Mouse (Mus musculus): Measurements from ENCODE around the gene Nol4l.
A peak's percentile ranks its signal among the peaks of the same experiment; 100 is the strongest.

Gene Nol4l

DNA sequence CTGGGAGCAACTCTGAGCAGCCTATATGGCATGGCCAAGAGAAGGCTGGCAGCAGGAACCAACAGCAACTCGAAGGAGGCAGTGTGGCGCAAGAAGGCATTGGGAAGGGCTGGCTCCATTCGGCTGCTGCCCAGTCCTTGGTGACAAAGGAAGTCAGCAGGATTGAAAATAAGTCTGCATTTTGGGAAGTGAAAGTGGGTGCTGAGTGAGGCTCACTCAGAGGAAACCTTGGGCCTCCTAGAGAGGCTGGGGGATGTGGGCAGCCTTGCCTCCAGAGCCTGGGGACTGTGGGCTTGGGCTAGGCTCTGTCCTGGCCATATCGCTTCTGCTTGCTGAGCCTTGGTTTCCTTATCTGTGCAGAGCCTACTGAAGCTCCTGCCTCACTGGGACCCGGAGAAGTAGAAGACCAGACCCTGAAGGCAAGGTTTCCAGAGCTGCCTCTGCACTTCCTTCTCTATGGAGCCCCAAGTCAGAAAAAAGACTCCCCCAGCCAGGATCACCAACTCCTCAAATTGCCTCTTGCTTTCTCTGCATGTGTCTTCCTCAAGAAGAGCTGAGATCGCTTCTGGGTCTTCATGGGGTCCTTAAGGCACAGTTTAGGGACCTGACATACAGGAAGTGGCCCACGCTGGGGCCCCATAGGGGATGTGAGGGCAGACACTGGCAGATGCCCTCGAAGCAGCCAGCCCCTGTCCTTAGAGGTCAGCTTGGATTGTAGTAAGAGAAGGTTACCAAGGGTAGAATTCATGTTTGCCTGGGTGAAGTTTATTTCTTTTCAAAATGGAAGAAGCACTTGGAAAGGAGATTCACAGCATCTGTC lies 14.3 kb upstream of the Nol4l start:
- no peak for DNase-seq (ENCODE audit: low spot score)

DNA sequence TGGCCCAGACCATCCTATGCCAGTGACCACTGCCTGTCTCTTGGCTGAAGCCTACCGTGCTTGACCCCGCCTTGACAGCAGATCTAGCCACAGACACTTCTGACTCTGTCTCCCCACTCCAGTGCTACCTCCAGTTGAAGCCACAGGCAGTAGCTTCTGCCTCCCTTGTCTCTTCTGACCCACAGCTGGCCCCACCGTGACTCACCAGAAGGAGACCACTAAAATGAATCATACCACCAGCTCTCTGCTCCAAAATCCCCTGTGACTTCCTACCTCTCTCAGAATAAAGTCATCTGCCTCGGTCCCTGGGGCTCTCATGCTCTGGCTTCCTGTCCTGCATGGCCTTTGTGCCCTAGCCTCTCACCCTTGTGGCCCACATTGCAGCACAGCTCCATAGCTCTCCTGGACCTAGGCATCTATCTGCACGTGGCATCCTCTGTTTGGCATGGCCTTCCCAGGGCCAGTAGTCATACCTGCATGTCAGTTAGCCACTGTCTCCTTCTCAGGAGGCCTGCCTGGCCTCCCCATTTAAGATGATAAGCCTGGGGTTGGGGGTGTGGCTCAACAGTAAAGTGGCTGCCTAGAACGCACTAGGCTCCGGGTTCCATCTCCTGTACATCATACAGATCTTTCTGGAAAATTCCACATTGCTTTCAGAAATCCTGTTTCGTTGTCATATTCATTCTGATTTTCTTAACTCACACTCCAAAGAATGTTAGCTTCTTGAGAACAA lies 13.3 kb upstream of the Nol4l start:
- DNase-seq (ENCODE audit: low spot score), result no peak

DNA sequence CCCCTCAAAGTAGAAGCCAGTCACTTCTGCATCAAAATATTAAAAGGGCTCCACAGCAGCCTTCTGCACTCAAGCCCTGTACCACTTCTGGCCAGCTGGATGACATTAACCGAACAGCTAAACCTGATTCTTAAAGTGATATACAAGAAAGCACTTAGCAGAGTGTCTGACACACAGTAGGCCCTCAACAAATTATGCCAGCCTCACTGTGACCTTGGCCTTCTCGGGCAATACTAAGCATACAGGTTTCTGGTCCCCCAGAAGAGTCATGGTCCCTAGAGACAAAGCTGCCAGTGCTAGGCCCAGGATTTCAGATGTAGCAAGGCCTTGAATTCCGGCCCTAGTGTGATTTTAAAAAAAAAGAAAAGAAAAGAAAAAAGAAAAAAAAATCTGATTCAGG lies 9.1 kb upstream of the Nol4l start:
- no peak for DNase-seq (ENCODE audit: low spot score)

GRCm38 (mm10) chr2:153533981-153534380 lies 4.2 kb upstream of the Nol4l start:
- no peak for DNase-seq (ENCODE audit: low spot score)

- no peak for DNase-seq (ENCODE audit: low spot score)
Measured at GRCm38 (mm10) chr2:153530948-153531347, 1.2 kb upstream of the Nol4l start.

DNA sequence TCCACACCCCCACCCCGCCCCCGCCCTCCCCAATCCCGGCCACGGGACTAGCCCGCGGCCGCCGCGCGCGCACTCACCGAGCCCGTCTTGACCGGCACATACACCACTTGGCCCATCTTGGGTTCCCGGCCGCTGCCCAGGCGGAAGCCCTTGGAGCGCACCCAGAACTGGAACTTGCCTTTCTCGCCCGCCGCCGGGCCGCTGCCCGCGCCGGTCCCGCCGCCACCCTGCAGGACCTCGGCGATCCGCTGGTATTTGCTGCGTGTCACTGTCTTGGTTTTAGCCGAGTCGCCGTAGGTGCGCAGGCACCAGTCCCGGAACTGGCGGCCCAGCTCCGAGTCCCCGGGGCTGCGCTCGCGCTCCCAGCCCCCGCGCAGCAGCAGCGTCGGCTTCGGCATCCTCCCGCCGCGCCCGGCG lies 398 bp downstream of the Nol4l start:
- DNase-seq (ENCODE audit: low spot score), result peak; percentile 40

DNA sequence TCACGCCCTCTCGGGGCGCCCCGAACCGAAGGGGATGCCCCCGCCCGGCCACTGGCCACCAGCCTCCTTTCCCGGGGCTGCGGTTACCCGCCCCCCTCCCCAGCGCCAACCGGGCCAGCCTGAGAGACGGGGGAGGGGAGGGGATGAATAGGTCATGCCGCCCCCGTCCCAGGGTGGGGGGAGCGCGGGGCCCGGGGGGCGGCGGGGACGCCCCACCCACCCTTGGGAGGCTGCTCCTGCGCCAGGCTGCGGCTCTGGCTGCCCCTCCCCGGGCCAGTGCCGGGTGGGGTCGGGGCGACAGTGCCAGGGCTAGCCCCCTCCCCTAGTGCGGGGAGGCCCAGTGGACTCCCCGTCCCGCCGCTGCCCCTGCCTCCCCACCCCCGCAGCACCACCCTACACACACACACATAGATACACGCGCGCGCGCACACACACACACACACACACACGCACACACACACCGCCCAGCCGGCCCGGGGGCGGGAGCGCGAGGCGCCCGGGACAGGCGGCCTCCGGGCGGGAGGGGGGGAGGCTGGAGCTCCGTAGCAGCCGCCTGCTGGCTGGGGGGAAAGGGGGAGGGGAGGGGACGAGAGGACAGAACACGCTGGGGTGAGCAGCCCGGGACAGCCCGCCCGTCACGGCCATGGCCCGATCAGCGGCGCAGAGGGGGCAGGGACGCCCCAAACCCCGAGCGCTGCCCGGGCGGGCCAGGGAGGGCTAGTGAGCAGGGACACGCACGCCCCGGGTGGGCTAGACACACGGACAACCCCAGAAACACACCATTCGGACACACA lies 1.0 kb downstream of the Nol4l start:
- DNase-seq (ENCODE audit: low spot score), result peak; percentile 35

DNA sequence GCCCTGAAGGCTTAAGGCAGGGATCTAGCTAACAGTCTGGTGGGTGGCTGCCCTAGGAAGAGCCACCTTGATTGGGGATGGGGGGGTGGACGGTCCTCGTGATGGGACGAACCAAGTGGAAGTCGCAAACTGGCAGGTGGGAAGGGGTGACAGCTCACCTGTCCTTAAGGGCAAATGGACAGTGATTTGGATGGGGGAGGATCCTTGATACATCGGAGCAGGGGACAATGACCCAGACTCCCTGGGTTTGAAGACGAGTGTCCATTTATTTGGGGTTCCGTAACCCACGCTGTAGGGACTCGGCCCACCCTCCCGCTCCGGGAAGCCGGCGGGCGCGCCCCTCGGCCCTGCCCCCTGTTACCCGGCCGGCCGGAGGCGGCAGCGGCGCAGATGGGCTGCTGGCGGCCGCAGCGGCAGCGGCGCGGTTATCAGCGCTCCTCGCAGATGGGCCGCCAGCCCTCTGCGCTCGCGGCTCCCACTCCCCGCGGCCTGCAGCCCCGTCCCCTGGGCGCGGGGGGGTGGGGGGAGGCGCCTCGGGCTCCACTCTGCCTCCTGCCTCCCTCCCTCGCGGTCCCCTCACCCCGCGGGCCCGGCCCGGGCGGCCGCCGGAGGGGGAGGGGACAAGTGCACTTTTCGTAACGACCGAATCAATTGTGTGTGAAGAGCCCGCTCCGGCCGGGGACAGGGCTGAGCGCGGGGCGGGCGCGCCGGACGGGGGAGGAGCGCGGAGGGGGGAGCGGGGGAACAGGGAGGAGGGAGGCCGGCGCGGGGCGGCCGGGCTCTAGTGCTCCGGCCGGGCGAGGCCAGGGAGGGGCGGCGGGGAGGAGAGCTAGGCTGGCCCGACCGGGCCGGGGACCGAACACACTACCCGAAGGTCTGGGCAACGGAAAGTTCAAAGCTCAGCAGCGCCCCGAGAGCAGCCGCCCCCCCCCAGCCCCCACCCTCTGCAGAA lies 1.9 kb downstream of the Nol4l start:
- DNase-seq (ENCODE audit: low spot score), result peak; percentile 56

DNA sequence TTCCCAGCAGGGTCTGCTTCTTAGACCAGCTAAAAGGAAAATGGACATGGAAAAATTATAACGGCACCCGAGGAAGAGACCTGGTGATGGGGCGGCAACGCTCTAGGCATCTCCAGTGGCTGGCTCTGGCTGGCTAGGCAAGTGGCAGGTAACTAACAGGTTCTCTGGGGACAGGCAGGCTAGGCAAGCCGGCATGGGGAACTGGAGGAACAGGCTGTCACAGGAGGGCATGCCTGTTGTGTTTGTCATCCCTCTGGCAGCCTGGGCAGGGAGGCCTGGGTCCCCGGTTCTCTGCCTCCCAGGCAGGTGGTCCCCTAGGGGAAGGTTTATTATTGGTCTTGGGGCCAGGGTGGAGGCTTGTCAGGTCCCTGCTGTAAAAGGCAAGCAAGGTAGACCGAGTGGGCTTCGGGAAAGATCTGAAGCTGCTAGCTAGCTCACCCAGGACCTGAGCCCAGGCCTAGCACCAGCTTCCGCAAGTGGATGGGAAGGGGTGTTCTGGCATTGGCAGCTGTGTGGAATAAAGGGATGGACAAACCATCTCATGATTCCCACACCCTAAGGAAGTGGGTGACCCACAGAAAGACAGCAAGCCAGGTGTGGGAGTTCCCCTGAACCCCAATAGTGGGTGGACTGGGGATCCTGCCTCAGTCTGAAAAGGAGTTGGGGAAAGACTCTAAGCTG lies 2.8 kb downstream of the Nol4l start:
- DNase-seq (ENCODE audit: low spot score), result peak; percentile 57

- DNase-seq (ENCODE audit: low spot score), result peak; percentile 35
Measured at GRCm38 (mm10) chr2:153525906-153526311, 3.9 kb downstream of the Nol4l start.

GRCm38 (mm10) chr2:153524727-153525126 lies 5.0 kb downstream of the Nol4l start:
- DNase-seq (ENCODE audit: low spot score), result no peak

DNA sequence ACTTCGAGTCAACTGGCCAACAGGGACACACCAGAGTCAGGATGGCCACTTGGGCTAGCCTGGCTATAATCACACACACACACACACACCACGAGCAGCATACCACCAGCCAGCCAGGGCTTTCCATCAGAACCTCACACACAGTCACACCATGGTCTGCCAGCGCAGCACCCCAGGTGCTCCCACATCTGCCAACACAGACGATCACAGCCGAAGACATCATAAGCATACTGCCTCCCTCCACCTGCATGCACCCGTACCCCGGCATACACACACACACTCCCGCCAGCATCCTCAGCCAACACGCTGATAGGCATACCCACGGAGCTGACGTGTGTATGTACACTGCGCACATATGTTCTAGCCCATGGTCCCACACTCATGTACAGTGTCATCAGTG lies 6.1 kb downstream of the Nol4l start:
- no peak for DNase-seq (ENCODE audit: low spot score)

DNA sequence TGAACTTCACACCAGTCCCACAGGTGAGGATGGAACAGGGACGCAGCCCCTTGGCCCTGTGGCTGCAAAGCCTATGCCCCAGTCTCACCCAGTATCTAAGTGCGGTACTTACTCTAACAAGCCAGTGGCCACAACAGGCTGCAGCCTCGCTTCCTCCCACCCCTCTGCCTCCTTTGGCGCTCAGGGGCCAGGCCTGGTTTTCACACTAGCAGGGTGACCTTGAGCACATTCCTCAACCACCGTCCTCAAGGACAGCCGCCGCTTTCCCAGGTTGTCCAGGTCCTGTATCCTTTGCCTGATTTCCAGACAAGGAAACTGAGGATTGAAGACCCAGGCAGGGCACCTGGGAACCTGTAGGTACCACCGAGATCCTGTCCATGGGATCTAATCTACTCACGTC lies 6.6 kb downstream of the Nol4l start:
- DNase-seq (ENCODE audit: low spot score), result no peak

DNA sequence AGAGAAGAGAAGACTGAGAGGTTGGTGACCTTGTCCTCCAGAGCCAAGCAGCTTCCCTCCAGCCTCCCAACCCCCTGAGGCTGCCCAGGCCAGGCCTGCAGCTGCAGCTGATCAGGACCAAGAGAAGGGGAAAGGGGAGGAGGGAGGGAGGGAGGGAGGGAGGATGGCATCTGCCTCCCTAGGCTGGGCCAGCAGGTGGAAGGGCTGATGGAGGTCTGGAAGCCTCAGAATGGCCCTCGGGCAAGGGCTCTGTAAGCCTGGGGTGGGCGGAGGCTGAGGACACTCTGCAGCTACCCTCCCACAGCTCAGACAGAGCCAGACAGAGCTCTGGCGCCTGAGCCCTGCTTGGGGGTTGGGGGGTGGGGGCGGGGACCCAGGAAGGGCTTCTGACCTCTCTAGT lies 7.5 kb downstream of the Nol4l start:
- DNase-seq (ENCODE audit: low spot score), result no peak

DNA sequence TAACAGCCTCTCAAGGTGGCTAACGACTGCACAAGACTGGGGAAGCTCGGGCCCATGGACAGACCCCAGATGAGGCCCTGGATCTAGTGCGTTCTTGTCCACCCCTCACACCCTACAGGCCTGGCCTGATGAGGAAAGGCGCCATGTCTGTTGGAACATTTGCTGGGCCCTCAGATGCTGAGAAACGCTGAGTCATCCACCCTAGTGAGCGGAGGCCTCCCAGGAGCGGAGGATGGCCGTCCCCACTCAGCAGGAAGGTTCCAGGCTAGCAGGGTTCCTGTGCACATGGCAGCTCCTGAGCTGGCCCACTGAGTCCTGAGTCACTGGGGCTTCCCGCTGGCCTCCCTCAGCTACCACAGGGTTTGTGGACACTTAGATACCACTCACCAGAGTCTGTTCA lies 9.7 kb downstream of the Nol4l start:
- DNase-seq (ENCODE audit: low spot score), result no peak

DNA sequence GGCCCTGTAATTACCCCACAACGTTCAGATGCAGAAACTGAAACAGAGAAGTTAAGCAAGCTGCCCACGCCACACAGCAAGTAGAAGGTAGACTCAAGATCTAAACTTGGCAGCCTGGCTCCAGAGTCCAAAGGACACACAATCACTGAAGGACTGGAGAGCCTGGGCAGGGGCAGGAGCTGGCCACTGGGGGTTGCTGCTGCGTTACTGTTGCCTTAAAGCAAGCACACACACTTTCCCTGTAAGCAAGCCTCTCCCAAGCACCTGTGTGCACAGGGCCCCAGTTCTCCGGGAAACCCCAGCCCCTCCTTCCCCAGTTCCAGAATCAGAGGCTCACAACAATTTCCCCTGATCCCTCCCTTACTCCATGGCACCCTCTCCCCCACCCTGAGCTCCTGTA lies 12.8 kb downstream of the Nol4l start:
- DNase-seq (ENCODE audit: low spot score), result no peak

DNA sequence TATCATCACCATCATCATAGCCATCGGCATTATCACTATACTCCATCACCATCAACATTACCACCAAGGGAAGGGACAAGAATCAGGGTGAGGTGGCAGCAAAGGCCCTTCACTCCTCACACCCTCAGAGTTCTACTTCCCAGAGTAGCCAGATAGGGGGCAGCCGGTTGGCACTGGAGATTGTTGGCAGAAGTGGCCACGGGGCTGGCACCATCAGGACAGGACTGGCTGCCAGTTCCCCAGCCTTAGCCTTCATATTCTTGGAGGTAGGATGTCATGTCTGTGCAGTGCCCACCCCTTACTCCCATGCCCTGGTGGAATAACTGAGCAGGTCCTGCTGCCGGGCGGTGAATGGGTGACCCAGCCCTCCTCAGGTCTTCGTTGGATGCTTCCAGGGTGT lies 14.2 kb downstream of the Nol4l start:
- no peak for DNase-seq (ENCODE audit: low spot score)

DNA sequence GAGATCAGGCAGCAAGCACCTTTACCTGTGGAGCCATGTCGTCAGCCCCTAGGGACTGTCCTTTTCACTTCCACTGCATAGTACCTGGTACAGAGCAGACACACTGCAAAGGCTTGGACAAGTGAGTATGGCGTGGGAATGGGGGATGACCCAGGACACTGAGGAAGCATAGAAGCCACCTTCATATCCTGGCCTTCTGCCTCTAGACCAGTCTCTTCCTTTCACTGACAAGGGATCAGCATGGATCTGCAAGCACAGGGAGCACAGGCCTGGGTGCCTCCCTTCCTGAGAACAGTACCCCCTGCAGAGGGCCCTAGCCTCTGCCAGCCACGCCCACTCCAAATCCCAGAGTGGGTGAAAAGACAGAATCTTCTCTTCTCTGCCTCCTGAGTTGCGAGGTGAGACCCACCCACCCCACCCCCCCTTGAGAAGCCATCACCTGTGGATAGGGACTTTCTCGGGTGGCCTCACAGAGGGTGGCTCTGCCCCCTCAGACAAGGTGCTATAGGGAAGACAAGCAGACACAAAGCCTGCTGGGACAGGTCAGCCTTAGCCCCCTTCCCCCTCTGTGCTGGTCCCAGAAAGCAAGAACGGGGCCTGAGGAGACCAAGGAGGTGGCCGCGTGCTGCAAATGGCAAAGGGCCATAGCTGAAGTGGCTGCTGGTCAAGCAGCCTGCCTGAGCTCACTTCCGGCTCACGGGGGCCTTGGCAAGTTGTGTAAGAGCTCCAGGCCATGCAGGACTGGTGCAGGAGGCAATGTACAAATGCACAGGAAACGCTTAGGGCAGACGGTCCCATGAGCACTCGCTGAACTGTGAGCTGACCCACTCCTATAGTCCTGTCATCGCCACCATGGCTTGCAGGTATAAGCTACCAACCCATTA lies 15.0 kb downstream of the Nol4l start:
- DNase-seq (ENCODE audit: low spot score), result no peak

GRCm38 (mm10) chr2:153513983-153514382 lies 15.8 kb downstream of the Nol4l start:
- DNase-seq (ENCODE audit: low spot score), result no peak

All from urinary bladder, postnatal 25 days (tissue).